Mouse (Mus musculus) adrenal gland, adult 18-20 months (tissue): ENCODE measurements around the gene Catsperg2. TPM values are rescaled to one million over a fixed set of nuclear protein-coding genes. Genes with fewer than 3 reads are reported as not detected.
A peak's percentile ranks its signal among the peaks of the same experiment; 100 is the strongest.
"Not testable (repeated sequence)": the region's sequence is repeated elsewhere in the genome, so short reads cannot be mapped to it uniquely, and the experiment has no call there.

Source experiments
- DNase-seq, 2 experiments: peaks; one replicate each; pipeline ENCODE4 v3.0.0; 2021 to 2022; ENCODE audit warnings: low spot score in 2 of 2
- long read RNA-seq, 2 experiments: library from polyadenylated mRNA; stranded (forward); transcript quantifications; one replicate each; pipeline ENCODE4 v2.0.0; 2021
- microRNA-seq, 2 experiments: library from miRNA; unstranded; fragments of <30 nt; microRNA quantifications; one replicate each; pipeline ENCODE4 v1.2.0; 2021; ENCODE audit warnings: borderline number of aligned reads in 2 of 2
- total RNA-seq, 2 experiments: library from RNA; stranded (reverse); gene quantifications; 1 replicate in 1 of 2; 2 replicates in 1 of 2; pipeline ENCODE4 v1.2.3; 2021

The Catsperg2 gene
- total RNA-seq, result not detected
- long read RNA-seq, experiment 1, result 0 reads
- long read RNA-seq, experiment 2, result 0 reads

- not testable (repeated sequence) for DNase-seq
These were observed at the start of gene Catsperg2 for GRCm38 (mm10) chr7:29726860-29727259. Gene Catsperg2 (minus strand): TSS chr7:29727032.

- DNase-seq, result no peak
These were observed 49.7 kb upstream of the Catsperg2 start for GRCm38 (mm10) chr7:29776568-29776967.

- DNase-seq, result no peak
These were observed 47.5 kb upstream of the Catsperg2 start for GRCm38 (mm10) chr7:29774371-29774770.

- DNase-seq, result no peak
These were observed 46.7 kb upstream of the Catsperg2 start for GRCm38 (mm10) chr7:29773503-29773902.

- no peak for DNase-seq
These were observed 42.1 kb upstream of the Catsperg2 start for GRCm38 (mm10) chr7:29768980-29769379.

- DNase-seq, result peak; percentile 71 to 76
These were observed 41.5 kb upstream of the Catsperg2 start, which contains the start of gene Zfp84 for GRCm38 (mm10) chr7:29768090-29768900. Gene Zfp84 (plus strand): TSS chr7:29768552.

GRCm38 (mm10) chr7:29767058-29767686, 40.3 kb upstream of the Catsperg2 start:
- DNase-seq, result peak; percentile 71 to 72

GRCm38 (mm10) chr7:29764702-29765101, 37.9 kb upstream of the Catsperg2 start:
- no peak for DNase-seq

GRCm38 (mm10) chr7:29760476-29760875, 33.6 kb upstream of the Catsperg2 start:
- DNase-seq, result no peak

GRCm38 (mm10) chr7:29742258-29742657, 15.4 kb upstream of the Catsperg2 start:
- DNase-seq, result no peak

- DNase-seq, result no peak
These were observed 1.2 kb upstream of the Catsperg2 start for GRCm38 (mm10) chr7:29728055-29728454.

GRCm38 (mm10) chr7:29725461-29726142, 1.2 kb downstream of the Catsperg2 start:
- not testable (repeated sequence) for DNase-seq

- not testable (repeated sequence) for DNase-seq
These were observed 17.9 kb downstream of the Catsperg2 start for GRCm38 (mm10) chr7:29708891-29709290.

GRCm38 (mm10) chr7:29695231-29695630, 31.6 kb downstream of the Catsperg2 start:
- not testable (repeated sequence) for DNase-seq

- no peak for DNase-seq
These were observed 45.0 kb downstream of the Catsperg2 start for GRCm38 (mm10) chr7:29681868-29682267.

Small RNAs within 50 kb of the gene (microRNA-seq; reads per million reads assigned to microRNA genes)
- gene Mir1964, result 3.8 to 6.1 reads per million in 2 experiments

Other genes starting within 250 kb of the Catsperg2 start
- gene Sipa1l3, start 208.4 kb downstream of the Catsperg2 start, total RNA-seq, result 10 to 100 TPM; 23.5 to 42.5 TPM
- 10 to 100 TPM; 14.8 to 15.2 TPM for gene Zfp84, start 41.5 kb upstream of the Catsperg2 start, total RNA-seq
- gene Zfp30, start 57.0 kb upstream of the Catsperg2 start, total RNA-seq, result 1 to 10 TPM; 2.5 to 2.7 TPM
- 10 to 100 TPM; 15.2 to 19.0 TPM for gene Zfp790, start 89.1 kb upstream of the Catsperg2 start, total RNA-seq
- gene Zfp940, start 126.6 kb upstream of the Catsperg2 start, total RNA-seq, result 1 to 10 TPM in 1 of 2 experiments, under 1 TPM in 1; 0.53 to 2.2 TPM
- 1 to 10 TPM; 6.3 to 6.8 TPM for gene Zfp420, start 132.9 kb upstream of the Catsperg2 start, total RNA-seq
- gene Zfp27, start 179.5 kb upstream of the Catsperg2 start, total RNA-seq, result 10 to 100 TPM in 1 of 2 experiments, 1 to 10 TPM in 1; 9.2 to 10.2 TPM
- gene Zfp383, start 181.2 kb upstream of the Catsperg2 start, total RNA-seq, result 1 to 10 TPM; 5.2 to 5.8 TPM
- gene Zfp74, start 227.1 kb upstream of the Catsperg2 start, total RNA-seq, result 10 to 100 TPM in 1 of 2 experiments, 1 to 10 TPM in 1; 8.6 to 10.0 TPM